8 mouse cellular contexts compared by ENCODE assay signal in genomic region chr4:117893376-117893775, GRCm38 (mm10). TPM values are rescaled to one million over a fixed set of nuclear protein-coding genes. Genes with fewer than 3 reads are reported as not detected.
DNase-seq lines count a peak whose midpoint lies in the region; ATAC-seq and TF ChIP-seq lines count a peak whose summit lies in the region.

No protein-coding gene starts in this region.

- H3K27me3 ChIP-seq in heart, embryonic 10.5 days (ENCODE audit: insufficient read depth, poor library complexity, severe bottlenecking), result no peaks in the 10 kb centered on the region
- no peaks in the 10 kb centered on the region for H3K27me3 ChIP-seq in intestine, embryonic 16.5 days (replicated peaks; ENCODE audit: control insufficient read depth, insufficient read depth, low read length)

- H3K4me2 ChIP-seq in intestine, embryonic 16.5 days (ENCODE audit: low read depth, low read length), result no peak overlapping the region

- no peak overlapping the region for H3K27ac ChIP-seq in heart, embryonic 10.5 days
- H3K27ac ChIP-seq in left cerebral cortex, adult 2 months, result no peak overlapping the region
- no peak overlapping the region for H3K27ac ChIP-seq in intestine, embryonic 16.5 days (ENCODE audit: low read length)

- 20% methylated on average over 9 of the region's 9 CpGs for WGBS in heart, embryonic 10.5 days
- 12% methylated on average over 9 of the region's 9 CpGs for WGBS in intestine, embryonic 16.5 days

- peaks cover 15% of the 10 kb centered on the region for H3K4me1 ChIP-seq in heart, embryonic 10.5 days
- peaks cover 12% of the 10 kb centered on the region for H3K4me1 ChIP-seq in intestine, embryonic 16.5 days (ENCODE audit: control insufficient read depth, insufficient read depth, low read length)

- H3K36me3 ChIP-seq in heart, embryonic 10.5 days, result peaks cover 63% of the 10 kb centered on the region
- no peaks in the 10 kb centered on the region for H3K36me3 ChIP-seq in intestine, embryonic 16.5 days (ENCODE audit: control insufficient read depth, insufficient read depth, low read length)

- H3K9me3 ChIP-seq in heart, embryonic 10.5 days, result no peaks in the 10 kb centered on the region
- H3K9me3 ChIP-seq in intestine, embryonic 16.5 days (ENCODE audit: control insufficient read depth, low read length), result no peaks in the 10 kb centered on the region

- intact Hi-C loops in heart, postnatal 14 days (cut with DNase I), result loop anchor here (2.0 kb wide), 1 partner anchor 21 kb away; the partner anchor contains the start of gene Ipo13
- intact Hi-C loops in left cerebral cortex, adult 2 months (cut with DNase I), result no loop called here

- TF ChIP-seq CTCF in left cerebral cortex, adult 2 months (IDR thresholded peaks at IDR 0.05), result no peak

- DNase-seq in heart, postnatal 14 days, result peak; percentile 68 to 72
- DNase-seq in heart, embryonic 10.5 days (ENCODE audit: low spot score), result no peak
- peak; percentile 51 for DNase-seq in ES-CJ7 (ENCODE audit: low read depth, low spot score)
- peak; percentile 72 for DNase-seq in embryo, embryonic 11 days
- no peak for DNase-seq in left cerebral cortex, adult 2 months (ENCODE audit: extremely low spot score in 1 of 2, low spot score in 2 of 2)
- no peak for DNase-seq in right cerebral cortex, postnatal 36 days (ENCODE audit: low spot score in 2 of 2)

- no peak overlapping the region for H3K9ac ChIP-seq in intestine, embryonic 16.5 days (ENCODE audit: low read depth, low read length)

- no peak overlapping the region for H3K4me3 ChIP-seq in heart, embryonic 10.5 days
- no peak overlapping the region for H3K4me3 ChIP-seq in left cerebral cortex, adult 2 months
- no peak overlapping the region for H3K4me3 ChIP-seq in intestine, embryonic 16.5 days (ENCODE audit: low read length)

- ATAC-seq in megakaryocyte progenitor cell, adult 5-6 weeks (replicated peaks; ENCODE audit: poor library complexity), result peak; percentile 57
- no peak for ATAC-seq in intestine, embryonic 16.5 days

RNA-seq across cellular contexts. Expression of gene Dph2, which starts 1.5 kb away (rescaled TPM):
- 1 to 10 TPM; 2.7 to 2.9 TPM for total RNA-seq in heart, postnatal 14 days (2021)
- polyA plus RNA-seq in heart, embryonic 10.5 days (2016; fragmentation: Nextera tagmentation; extraction: Ambion mirVana), result 17.5 and 19.6 TPM in 2 replicates
- 9.5 and 13.0 TPM in 2 replicates for total RNA-seq in megakaryocyte progenitor cell, adult 5-6 weeks (2015)
- total RNA-seq in megakaryocyte progenitor cell, adult 5-6 weeks (2017), result 8.3 and 10.3 TPM in 2 replicates
- 10 to 100 TPM in 1 of 2 experiments, 1 to 10 TPM in 1; 9.1 to 11.4 TPM for total RNA-seq in left cerebral cortex, adult 2 months (2021)
- polyA plus RNA-seq in intestine, embryonic 16.5 days (2015; fragmentation: Nextera tagmentation; extraction: Ambion mirVana), result 17.1 and 19.4 TPM in 2 replicates

RNA-seq across cellular contexts. Expression of gene Atp6v0b, which starts 6.2 kb away (rescaled TPM):
- 100 to 1,000 TPM; 128 to 129 TPM for total RNA-seq in heart, postnatal 14 days (2021)
- 208 and 209 TPM in 2 replicates for polyA plus RNA-seq in heart, embryonic 10.5 days (2016; fragmentation: Nextera tagmentation; extraction: Ambion mirVana)
- total RNA-seq in megakaryocyte progenitor cell, adult 5-6 weeks (2015), result 308 and 311 TPM in 2 replicates
- 105 and 150 TPM in 2 replicates for total RNA-seq in megakaryocyte progenitor cell, adult 5-6 weeks (2017)
- 100 to 1,000 TPM; 430 to 462 TPM for total RNA-seq in left cerebral cortex, adult 2 months (2021)
- 345 and 371 TPM in 2 replicates for polyA plus RNA-seq in intestine, embryonic 16.5 days (2015; fragmentation: Nextera tagmentation; extraction: Ambion mirVana)

RNA-seq across cellular contexts. Expression of gene B4galt2, which starts 10.1 kb away (rescaled TPM):
- 1 to 10 TPM; 7.5 to 8.0 TPM for total RNA-seq in heart, postnatal 14 days (2021)
- 14.2 and 17.7 TPM in 2 replicates for polyA plus RNA-seq in heart, embryonic 10.5 days (2016; fragmentation: Nextera tagmentation; extraction: Ambion mirVana)
- total RNA-seq in megakaryocyte progenitor cell, adult 5-6 weeks (2015), result 0.54 TPM in 2 replicates
- not detected in 2 replicates for total RNA-seq in megakaryocyte progenitor cell, adult 5-6 weeks (2017)
- total RNA-seq in left cerebral cortex, adult 2 months (2021), result 10 to 100 TPM; 86.7 to 90.6 TPM
- 10.5 and 11.1 TPM in 2 replicates for polyA plus RNA-seq in intestine, embryonic 16.5 days (2015; fragmentation: Nextera tagmentation; extraction: Ambion mirVana)

RNA-seq across cellular contexts. Expression of gene Ccdc24, which starts 21.0 kb away (rescaled TPM):
- under 1 TPM; 0.39 to 0.45 TPM for total RNA-seq in heart, postnatal 14 days (2021)
- polyA plus RNA-seq in heart, embryonic 10.5 days (2016; fragmentation: Nextera tagmentation; extraction: Ambion mirVana), result 0.79 and 1.0 TPM in 2 replicates
- total RNA-seq in megakaryocyte progenitor cell, adult 5-6 weeks (2015), result not detected in 2 replicates
- total RNA-seq in megakaryocyte progenitor cell, adult 5-6 weeks (2017), result not detected in 2 replicates
- 1 to 10 TPM in 1 of 2 experiments, under 1 TPM in 1; 0.94 to 1.4 TPM for total RNA-seq in left cerebral cortex, adult 2 months (2021)
- polyA plus RNA-seq in intestine, embryonic 16.5 days (2015; fragmentation: Nextera tagmentation; extraction: Ambion mirVana), result 0.66 and 0.86 TPM in 2 replicates

RNA-seq across cellular contexts. Expression of gene Ipo13, which starts 21.4 kb away (rescaled TPM):
- 10 to 100 TPM; 64.9 to 66.9 TPM for total RNA-seq in heart, postnatal 14 days (2021)
- polyA plus RNA-seq in heart, embryonic 10.5 days (2016; fragmentation: Nextera tagmentation; extraction: Ambion mirVana), result 45.9 and 57.1 TPM in 2 replicates
- 19.1 and 19.5 TPM in 2 replicates for total RNA-seq in megakaryocyte progenitor cell, adult 5-6 weeks (2015)
- total RNA-seq in megakaryocyte progenitor cell, adult 5-6 weeks (2017), result 6.2 and 10.6 TPM in 2 replicates
- total RNA-seq in left cerebral cortex, adult 2 months (2021), result 100 to 1,000 TPM; 115 to 123 TPM
- polyA plus RNA-seq in intestine, embryonic 16.5 days (2015; fragmentation: Nextera tagmentation; extraction: Ambion mirVana), result 31.1 and 37.4 TPM in 2 replicates

Comparison
In these comparisons a context has a peak if more than half of its experiments do, and no peak if none do; other contexts are left out.
1. DNase-seq: peak in heart, postnatal 14 days (2 of 2), ES-CJ7 (single experiment) and embryo, embryonic 11 days (single experiment); none in heart, embryonic 10.5 days (single experiment), left cerebral cortex, adult 2 months (0 of 2) and right cerebral cortex, postnatal 36 days (0 of 2).
2. RNA of gene B4galt2, which starts 10.1 kb away (total RNA-seq): 86.7 to 90.6 TPM in left cerebral cortex, adult 2 months; 7.5 to 8.0 TPM in heart, postnatal 14 days and 0.54 TPM in megakaryocyte progenitor cell, adult 5-6 weeks; every median in the first group is over 4 times any median in the second.